Mouse (Mus musculus): ENCODE measurements around the gene Apod. TPM values are rescaled to one million over a fixed set of nuclear protein-coding genes. Genes with fewer than 3 reads are reported as not detected.

Apod gene
- polyA plus RNA-seq, 1 experiment, result 6.1 TPM

GRCm38 (mm10) chr16:31293761-31294160 lies 20.8 kb downstream of the Apod start:
- TF ChIP-seq POLR2A (IDR thresholded peaks at IDR 0.05; ENCODE audit: control insufficient read depth, extremely low read depth, insufficient read depth, low read length, poor library complexity) (no peak), CTCF (IDR thresholded peaks at IDR 0.05; ENCODE audit: borderline replicate concordance, control insufficient read depth, extremely low read depth, insufficient read depth, low read length, poor library complexity) (no peak)
- Histone ChIP-seq H3K4me1 (replicated peaks; ENCODE audit: control insufficient read depth, insufficient read depth, low read length) (peaks cover 11% of the 10 kb centered on the region), H3K36me3 (ENCODE audit: control insufficient read depth, insufficient read depth, low read length) (no peaks in the 10 kb centered on the region), H3K27ac (ENCODE audit: control insufficient read depth, insufficient read depth, low read length) (no peak overlapping the region), H3K27me3 (ENCODE audit: control insufficient read depth, insufficient read depth, low read length) (no peaks in the 10 kb centered on the region), H3K4me3 (ENCODE audit: control insufficient read depth, insufficient read depth, low read length) (no peak overlapping the region)
- no peak for DNase-seq
- 18% methylated on average over 4 of the region's 4 CpGs for WGBS

DNA sequence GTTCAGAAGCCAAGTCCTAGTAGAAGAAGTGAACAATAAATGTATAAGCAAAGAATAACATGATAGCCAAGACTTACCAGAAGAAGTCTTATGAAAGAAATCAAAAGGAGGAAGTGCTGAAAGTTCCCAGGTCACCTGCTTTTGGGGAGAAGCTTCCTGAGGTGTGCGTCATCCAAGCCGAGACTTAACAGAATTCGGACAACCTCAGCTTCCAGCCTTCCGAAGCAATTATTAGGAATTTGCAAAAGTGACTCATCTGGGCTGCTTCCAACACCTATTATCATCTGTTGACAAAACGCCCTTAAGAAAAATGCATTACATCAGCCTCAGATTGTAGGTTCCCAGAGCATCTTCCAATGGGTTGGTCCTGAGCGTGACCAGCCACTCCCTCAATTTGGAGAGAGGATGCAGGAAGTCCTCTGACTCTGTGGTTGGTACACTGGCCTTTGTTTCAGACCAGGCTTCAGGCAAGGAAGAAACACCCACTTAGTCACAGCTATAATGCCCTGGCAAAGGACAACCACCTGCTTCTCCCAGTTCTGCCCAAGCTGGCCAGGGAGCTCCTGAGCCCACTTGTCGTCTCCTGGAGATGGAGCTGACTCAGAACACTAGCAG lies 23.8 kb downstream of the Apod start:
- Histone ChIP-seq H3K36me3 (ENCODE audit: control insufficient read depth, insufficient read depth, low read length) (no peaks in the 10 kb centered on the region), H3K4me1 (replicated peaks; ENCODE audit: control insufficient read depth, insufficient read depth, low read length) (no peaks in the 10 kb centered on the region; the same call in 1 of the 2 replicates), H3K27ac (ENCODE audit: control insufficient read depth, insufficient read depth, low read length) (no peak overlapping the region), H3K4me3 (ENCODE audit: control insufficient read depth, insufficient read depth, low read length) (no peak overlapping the region), H3K27me3 (ENCODE audit: control insufficient read depth, insufficient read depth, low read length) (no peaks in the 10 kb centered on the region)
- 35% methylated on average over 7 of the region's 7 CpGs for WGBS
- DNase-seq, result no peak
- TF ChIP-seq CTCF (IDR thresholded peaks at IDR 0.05; ENCODE audit: borderline replicate concordance, control insufficient read depth, extremely low read depth, insufficient read depth, low read length, poor library complexity), result no peak
- no peak for TF ChIP-seq POLR2A (IDR thresholded peaks at IDR 0.05; ENCODE audit: control insufficient read depth, extremely low read depth, insufficient read depth, low read length, poor library complexity)

- no peak for DNase-seq
Measured at GRCm38 (mm10) chr16:31290281-31290680, 24.3 kb downstream of the Apod start.

DNA sequence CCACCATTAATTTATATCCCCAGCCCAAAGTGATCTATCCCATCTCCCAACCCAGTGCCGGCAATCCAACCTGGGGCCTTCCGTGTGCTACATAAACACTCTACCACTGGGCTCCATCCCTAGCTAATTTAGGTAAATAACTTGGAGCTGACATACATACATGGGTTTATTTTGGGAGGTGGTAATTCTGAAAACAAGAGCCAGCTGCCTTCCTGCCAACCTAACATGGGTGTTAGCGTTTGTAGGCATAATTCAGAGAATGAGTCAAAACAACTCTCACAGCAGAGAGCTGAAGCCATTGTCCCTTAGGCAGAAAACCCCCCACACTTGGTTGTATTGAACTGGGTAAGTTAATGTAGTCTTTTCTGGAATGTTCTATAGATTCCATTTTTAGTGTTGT lies 26.9 kb downstream of the Apod start:
- TF ChIP-seq POLR2A (IDR thresholded peaks at IDR 0.05; ENCODE audit: control insufficient read depth, extremely low read depth, insufficient read depth, low read length, poor library complexity), result no peak
- TF ChIP-seq CTCF (IDR thresholded peaks at IDR 0.05; ENCODE audit: borderline replicate concordance, control insufficient read depth, extremely low read depth, insufficient read depth, low read length, poor library complexity), result no peak
- no peak overlapping the region for H3K4me3 ChIP-seq (ENCODE audit: control insufficient read depth, insufficient read depth, low read length)
- no peak for DNase-seq
- 95% methylated on average over 3 of the region's 3 CpGs for WGBS
- H3K36me3 ChIP-seq (ENCODE audit: control insufficient read depth, insufficient read depth, low read length), result no peaks in the 10 kb centered on the region
- no peaks in the 10 kb centered on the region; the same call in 1 of the 2 replicates for H3K4me1 ChIP-seq (replicated peaks; ENCODE audit: control insufficient read depth, insufficient read depth, low read length)
- no peaks in the 10 kb centered on the region for H3K27me3 ChIP-seq (ENCODE audit: control insufficient read depth, insufficient read depth, low read length)
- no peak overlapping the region for H3K27ac ChIP-seq (ENCODE audit: control insufficient read depth, insufficient read depth, low read length)

More at GRCm38 (mm10) chr16:31290281-31290680, 24.3 kb downstream of the Apod start:
- Histone ChIP-seq H3K36me3 (ENCODE audit: control insufficient read depth, insufficient read depth, low read length) (no peaks in the 10 kb centered on the region), H3K27me3 (ENCODE audit: control insufficient read depth, insufficient read depth, low read length) (no peaks in the 10 kb centered on the region), H3K4me1 (replicated peaks; ENCODE audit: control insufficient read depth, insufficient read depth, low read length) (no peaks in the 10 kb centered on the region; the same call in 1 of the 2 replicates), H3K27ac (ENCODE audit: control insufficient read depth, insufficient read depth, low read length) (no peak overlapping the region), H3K4me3 (ENCODE audit: control insufficient read depth, insufficient read depth, low read length) (no peak overlapping the region)
- 19% methylated on average over 10 of the region's 10 CpGs for WGBS
- TF ChIP-seq CTCF (IDR thresholded peaks at IDR 0.05; ENCODE audit: borderline replicate concordance, control insufficient read depth, extremely low read depth, insufficient read depth, low read length, poor library complexity) (no peak), POLR2A (IDR thresholded peaks at IDR 0.05; ENCODE audit: control insufficient read depth, extremely low read depth, insufficient read depth, low read length, poor library complexity) (no peak)

DNA sequence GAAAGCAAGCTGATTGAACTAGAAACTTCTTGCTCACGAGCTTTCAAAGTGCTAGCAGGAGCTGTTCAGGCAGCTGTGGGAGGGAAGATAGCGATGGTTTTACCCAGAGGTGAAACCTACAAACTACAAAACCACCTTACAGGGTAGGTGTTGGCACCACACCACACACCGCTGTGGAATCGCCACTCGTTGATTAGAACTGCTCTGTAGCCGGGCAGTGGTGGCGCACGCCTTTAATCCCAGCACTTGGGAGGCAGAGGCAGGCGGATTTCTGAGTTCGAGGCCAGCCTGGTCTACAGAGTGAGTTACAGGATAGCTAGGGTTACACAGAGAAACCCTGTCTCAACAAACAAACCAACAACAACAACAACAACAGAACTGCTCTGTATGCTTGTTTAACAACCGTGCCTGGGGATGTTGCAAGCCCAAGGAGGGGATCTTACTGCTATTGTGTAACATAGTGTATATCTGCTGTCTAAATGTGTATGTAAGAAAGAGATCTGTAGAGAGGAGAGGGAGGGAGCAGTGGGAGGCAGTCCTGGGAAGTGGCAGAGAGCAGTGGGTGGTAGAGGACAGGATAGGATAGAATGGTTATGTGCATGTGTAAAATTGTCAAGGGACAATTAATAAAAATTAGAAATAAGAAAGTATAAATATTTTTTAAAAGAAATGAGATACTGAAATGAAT lies 27.7 kb downstream of the Apod start:
- H3K36me3 ChIP-seq (ENCODE audit: control insufficient read depth, insufficient read depth, low read length), result no peaks in the 10 kb centered on the region
- H3K4me1 ChIP-seq (replicated peaks; ENCODE audit: control insufficient read depth, insufficient read depth, low read length), result no peaks in the 10 kb centered on the region; the same call in 1 of the 2 replicates
- WGBS, result 92% methylated on average over 11 of the region's 11 CpGs
- no peak for DNase-seq
- no peak for TF ChIP-seq POLR2A (IDR thresholded peaks at IDR 0.05; ENCODE audit: control insufficient read depth, extremely low read depth, insufficient read depth, low read length, poor library complexity)
- no peak for TF ChIP-seq CTCF (IDR thresholded peaks at IDR 0.05; ENCODE audit: borderline replicate concordance, control insufficient read depth, extremely low read depth, insufficient read depth, low read length, poor library complexity)
- H3K4me3 ChIP-seq (ENCODE audit: control insufficient read depth, insufficient read depth, low read length), result no peak overlapping the region
- H3K27me3 ChIP-seq (ENCODE audit: control insufficient read depth, insufficient read depth, low read length), result no peaks in the 10 kb centered on the region
- H3K27ac ChIP-seq (ENCODE audit: control insufficient read depth, insufficient read depth, low read length), result no peak overlapping the region

- WGBS, result 94% methylated on average over 2 of the region's 2 CpGs
- no peak for TF ChIP-seq CTCF (IDR thresholded peaks at IDR 0.05; ENCODE audit: borderline replicate concordance, control insufficient read depth, extremely low read depth, insufficient read depth, low read length, poor library complexity)
- TF ChIP-seq POLR2A (IDR thresholded peaks at IDR 0.05; ENCODE audit: control insufficient read depth, extremely low read depth, insufficient read depth, low read length, poor library complexity), result no peak
Measured at GRCm38 (mm10) chr16:31281981-31282380, 32.6 kb downstream of the Apod start.

More at GRCm38 (mm10) chr16:31281981-31282380, 32.6 kb downstream of the Apod start:
- no peaks in the 10 kb centered on the region for H3K4me1 ChIP-seq (replicated peaks; ENCODE audit: control insufficient read depth, insufficient read depth, low read length)
- no peaks in the 10 kb centered on the region for H3K36me3 ChIP-seq (ENCODE audit: control insufficient read depth, insufficient read depth, low read length)
- no peak for DNase-seq
- no peak overlapping the region for H3K4me3 ChIP-seq (ENCODE audit: control insufficient read depth, insufficient read depth, low read length)
- no peaks in the 10 kb centered on the region for H3K27me3 ChIP-seq (ENCODE audit: control insufficient read depth, insufficient read depth, low read length)
- no peak overlapping the region for H3K27ac ChIP-seq (ENCODE audit: control insufficient read depth, insufficient read depth, low read length)
